Mouse (Mus musculus): ENCODE results near the gene Gm1604a.
"Not testable (repeated sequence)": the region's sequence is repeated elsewhere in the genome, so short reads cannot be mapped to it uniquely, and the experiment has no call there.

DNA sequence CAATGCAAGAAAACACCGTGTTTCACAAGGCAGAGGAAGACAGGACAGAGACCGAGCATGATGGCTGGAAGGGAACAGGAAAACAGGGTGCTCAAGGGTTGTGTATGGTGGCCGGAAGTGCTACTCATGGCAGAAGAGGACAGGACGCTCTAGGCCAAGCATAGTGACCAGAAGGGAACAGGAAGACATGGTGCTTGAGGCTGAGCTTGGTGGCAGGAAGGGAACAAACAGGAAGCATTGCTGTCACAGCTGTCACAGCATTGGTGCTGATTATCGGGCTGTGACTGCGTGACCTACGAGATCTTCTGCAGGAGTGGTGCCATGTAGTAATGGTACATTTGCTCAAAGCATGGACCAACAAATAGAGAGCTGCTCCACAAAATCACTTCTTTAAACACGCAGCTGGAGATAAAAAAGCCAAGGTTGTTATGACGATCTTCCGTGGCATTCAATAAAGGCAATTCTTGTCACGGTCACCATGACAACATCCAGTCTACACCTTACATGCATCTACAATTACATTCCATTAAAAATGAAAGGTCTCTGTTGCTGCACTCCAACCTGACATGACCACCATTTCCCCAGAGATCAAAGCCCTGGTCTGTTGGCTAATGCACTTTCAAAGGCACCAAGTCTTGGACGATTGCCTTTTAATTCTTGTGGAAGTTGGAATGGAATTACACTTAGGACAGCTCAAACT is 60.3 kb downstream of the Gm1604a start:
- TF ChIP-seq POLR2A (IDR thresholded peaks at IDR 0.05; ENCODE audit: borderline replicate concordance, insufficient read depth, low read length); CTCF (IDR thresholded peaks at IDR 0.05; ENCODE audit: borderline replicate concordance, insufficient read depth, low read depth, low read length): not testable (repeated sequence)
